Mouse (Mus musculus): ENCODE data around the gene Yipf3.

Gene Yipf3

DNA sequence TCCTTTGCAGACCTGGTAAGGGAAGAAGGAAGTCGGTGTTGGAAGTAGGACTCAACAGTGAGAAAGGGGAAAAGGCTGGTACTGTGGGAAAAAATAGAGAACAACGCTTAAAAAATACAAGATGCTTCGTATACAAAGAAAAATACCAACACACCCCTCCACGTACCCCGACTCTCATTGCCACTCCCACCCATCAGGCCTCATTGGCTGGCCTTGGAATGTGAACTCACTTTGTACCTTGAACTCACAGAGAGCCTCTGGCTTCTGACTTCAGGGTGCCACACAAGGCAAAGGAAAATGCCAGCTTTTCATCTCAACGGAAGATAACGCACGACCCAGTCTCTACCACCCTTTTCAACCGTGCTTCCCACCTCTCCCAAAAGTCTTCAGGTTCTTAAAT, 35.3 kb downstream of the Yipf3 start:
- no peak for DNase-seq (ENCODE audit: low spot score in 2 of 2)

DNA sequence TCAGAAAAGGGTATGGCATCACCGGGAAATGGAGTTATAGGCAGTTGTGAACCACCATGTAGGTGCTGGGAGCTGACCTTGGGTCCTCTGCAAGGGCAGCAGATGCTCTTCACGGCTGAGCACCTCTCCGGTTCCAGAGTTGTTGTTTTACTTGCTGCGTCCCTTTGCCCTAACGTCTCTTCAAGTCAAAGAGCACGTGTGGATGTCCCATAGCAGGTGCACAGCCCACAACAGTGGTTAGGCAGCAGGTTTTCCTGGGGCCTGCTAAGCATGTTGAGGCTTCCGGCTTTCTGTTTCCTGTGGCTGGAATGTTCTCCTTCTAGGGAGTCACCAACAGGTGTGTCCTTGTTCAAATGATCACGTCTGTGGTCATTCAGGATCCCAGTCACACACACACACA, 36.0 kb downstream of the Yipf3 start:
- no peak for DNase-seq (ENCODE audit: low spot score in 2 of 2)

DNA sequence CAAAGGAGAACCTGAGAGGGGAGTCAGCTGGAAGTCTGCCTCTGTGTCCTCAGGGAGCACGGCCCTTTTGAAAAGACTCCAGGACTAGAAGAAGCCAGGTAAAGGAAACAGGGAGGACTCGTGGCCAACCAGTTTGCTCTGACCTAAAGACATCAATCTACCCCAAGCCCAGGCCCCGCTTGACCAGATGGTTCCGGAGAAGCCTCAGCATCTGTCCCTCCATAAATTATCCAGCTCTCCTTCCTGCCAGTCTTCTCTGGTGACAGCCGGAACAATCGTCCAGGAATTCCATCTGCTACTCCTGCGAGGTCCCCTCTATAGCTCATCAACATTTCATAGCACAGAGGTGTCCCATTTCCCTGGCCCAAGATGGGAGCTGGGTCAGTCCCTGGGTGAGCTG, 36.8 kb downstream of the Yipf3 start:
- DNase-seq (ENCODE audit: low spot score in 2 of 2), result no peak

DNA sequence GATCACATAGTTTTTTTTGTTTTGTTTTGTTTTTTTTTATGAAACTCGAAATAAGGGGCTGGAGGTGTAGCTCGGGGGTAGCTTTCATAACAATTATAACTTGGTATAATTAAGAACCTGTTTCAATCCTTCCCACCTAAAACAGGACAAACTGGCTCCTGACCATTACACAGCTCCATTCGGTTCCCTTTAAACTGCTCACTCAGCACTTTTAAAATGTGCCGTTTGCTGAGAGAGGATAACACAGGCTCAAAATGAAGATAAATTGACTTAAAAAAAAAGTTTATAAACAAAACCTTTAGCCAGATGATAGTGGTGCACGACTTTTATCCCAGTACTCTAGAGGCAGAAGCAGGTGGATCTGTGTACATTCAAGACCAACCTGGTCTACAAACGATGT, 37.5 kb downstream of the Yipf3 start:
- no peak for DNase-seq (ENCODE audit: low spot score in 2 of 2)

DNA sequence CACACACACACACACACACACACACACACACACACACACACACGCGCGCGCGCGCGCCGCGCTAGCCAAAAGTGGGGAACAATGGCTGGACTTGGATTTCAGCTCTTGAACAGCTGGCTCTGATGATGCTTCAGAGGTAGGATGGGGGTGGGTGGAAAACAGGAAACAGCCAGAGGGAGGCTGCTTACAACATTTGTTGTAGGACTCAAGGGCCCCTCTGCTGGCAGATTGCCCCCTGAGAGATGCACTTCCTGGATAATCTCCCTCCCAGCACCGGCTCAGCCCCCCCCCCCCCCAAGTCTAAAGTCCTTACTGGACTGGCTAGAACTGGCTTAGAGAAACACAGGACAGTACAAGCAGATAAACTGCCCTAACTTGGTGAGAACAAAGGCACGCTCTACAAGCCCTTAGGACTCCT, 39.8 kb downstream of the Yipf3 start:
- DNase-seq (ENCODE audit: low spot score in 2 of 2), result no peak

DNA sequence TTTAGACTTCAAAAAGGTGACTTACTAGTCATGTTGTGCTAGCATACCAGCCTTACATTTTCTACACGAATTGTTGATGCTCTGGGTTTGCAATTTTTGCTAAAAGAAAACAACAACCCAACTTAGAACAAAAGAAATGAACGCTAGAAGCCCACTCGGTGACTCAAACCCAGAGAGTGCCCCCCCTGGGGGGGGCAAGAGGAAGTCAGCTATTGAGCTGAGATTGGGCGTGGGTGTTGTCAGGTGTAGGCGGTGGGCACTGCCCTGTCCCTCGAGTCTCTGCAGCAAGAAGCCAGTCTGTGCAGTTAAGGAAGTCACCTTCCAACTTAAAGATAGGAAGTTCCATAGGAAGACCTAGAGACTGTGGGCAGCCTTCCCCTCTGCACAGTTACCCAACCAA, 48.7 kb downstream of the Yipf3 start:
- no peak for DNase-seq (ENCODE audit: low spot score in 2 of 2)

DNA sequence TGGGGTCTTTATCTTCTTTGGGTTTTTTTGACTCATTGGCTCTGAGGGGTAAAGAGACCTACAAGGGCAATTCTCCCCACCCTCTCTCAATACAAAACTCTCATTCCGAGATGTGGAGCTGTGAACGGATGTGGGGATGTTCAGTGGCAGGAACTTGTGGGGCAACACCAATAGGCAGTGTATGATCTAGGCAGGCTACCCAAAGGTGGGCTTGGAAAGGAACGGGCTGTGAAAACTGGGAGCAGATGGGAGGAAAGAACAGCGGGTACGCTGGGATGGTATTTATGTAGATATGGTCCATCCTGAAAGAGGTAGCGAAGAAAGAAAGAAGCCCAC, 49.1 kb downstream of the Yipf3 start:
- DNase-seq (ENCODE audit: low spot score in 2 of 2), result no peak

DNA sequence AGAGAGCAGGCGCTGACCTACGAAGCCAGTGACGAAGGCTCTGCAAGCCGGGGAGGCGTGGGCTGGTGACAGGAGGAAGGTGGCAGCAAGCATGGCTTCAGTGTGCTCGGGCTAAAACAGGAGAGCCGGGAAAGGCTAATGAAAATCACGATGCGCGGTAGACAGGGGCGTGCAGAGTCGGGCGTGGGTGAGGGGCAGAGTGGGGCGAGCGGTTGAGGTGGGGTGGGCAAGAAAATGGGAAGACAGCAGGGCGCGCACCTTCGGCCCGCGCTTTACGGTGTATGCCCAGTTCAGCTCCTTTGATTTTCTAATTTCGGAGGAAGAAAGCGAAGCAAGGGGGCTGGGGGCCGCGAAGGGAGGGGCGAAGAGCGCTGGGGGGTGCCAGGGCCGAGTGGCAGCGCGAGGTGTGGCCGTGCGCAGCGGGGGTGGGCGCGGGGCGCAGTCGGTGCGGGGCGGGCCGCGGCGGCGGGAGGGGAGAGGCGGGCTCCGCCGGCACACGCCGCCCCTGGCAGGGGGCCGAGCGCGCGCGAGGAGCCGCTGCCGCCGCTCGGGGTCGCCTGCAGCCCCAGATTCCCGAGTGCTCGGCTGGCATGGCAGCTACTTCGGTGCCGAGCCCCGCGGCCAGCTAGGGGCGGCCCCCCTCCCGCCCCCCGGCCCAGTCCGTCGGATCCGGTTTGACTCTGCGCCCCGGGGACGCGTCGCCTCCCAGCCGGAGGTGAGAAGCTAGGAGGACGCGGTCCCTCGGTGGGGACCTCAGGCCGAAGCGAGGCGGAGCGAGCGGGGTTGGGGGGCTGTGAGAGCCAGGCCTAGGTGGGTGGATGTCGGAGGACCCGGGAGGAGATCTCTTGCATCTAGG, 49.7 kb downstream of the Yipf3 start, which contains the start of gene Dlk2:
Dlk2 (plus strand) TSS at position 58 of the 856 bp plus-strand sequence.
- no peak for DNase-seq (ENCODE audit: low spot score in 2 of 2)

DNA sequence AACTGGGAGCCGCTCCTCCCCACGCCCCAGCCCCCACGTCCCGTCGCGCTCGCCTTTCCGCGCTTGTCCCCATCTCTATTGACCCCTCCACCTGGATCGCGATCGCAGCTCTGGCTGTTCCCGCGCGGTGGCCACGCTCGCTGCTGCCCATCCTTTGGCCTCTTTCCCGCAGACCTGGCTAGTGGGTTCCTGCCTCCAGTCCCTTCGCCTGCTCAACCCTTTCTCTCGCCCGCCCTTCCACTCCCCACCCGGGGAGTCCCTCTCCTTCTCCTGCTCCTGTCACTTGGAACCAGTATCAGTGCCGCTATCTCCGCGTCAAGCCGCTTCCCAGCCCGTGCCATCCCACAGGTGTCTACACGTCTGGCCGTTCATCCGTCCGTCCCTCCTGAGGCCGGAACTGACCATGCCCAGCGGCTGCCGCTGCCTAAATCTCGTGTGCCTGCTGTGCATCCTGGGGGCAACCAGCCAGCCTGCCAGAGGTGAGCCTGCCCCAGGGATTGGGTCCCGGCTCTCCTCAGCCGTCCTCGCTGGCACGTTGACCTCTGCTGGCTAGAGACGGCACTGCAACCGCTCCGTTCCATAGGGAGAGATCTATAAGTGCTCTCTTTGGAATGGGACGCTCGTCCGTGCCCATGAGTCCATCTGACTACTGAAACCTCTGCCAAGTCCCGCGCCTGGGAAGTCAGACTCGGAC, 50.5 kb downstream of the Yipf3 start:
- DNase-seq (ENCODE audit: low spot score in 2 of 2), result peak; percentile 64 to 89

DNA sequence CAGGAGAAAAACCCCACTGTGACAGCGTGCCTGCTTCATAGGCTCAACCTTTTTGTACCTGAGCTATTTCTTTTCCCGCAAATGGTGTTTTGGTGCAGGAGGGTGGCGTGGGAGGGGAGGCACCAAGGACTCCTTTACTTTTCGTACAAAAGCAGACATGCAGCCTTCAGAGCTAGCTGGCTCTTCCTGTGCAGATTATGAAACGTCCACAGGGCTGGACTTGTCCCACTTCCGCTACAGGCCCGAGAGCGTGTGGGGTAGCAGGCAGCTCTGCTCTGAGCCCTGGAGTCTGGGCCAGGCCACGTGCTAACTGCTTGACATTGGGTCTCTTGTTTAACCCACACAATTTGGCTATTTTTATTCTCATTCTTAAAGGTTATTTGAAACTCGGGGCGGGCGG, 54.0 kb downstream of the Yipf3 start:
- DNase-seq (ENCODE audit: low spot score in 2 of 2), result no peak
